Mouse (Mus musculus) spleen, adult 18-20 months (tissue): ENCODE data around the gene Sdhb.

Source experiments
- DNase-seq, 2 experiments: peaks; one replicate each; pipeline ENCODE4 v3.0.0; 2022; ENCODE audit warnings: mixed read lengths in 2 of 2

Gene Sdhb

DNA sequence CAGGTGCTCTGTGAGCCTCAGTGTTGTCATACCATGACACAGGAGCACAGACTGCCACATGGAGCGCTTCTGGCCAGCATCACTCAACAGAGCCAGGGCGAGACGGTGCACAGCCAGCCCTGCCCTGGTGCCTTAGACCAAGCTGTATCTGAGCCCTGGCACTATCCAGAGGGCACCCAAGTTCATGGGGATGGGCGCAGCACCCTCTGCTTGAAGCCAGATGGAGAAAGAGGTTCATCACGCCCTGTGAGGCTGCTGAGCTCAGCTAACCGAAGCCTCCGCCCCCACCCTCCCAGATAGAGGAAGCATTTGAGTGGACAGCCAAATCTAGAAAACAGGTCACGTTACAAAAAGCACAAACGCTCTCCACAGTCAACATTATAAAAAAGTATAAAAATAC, 55.3 kb downstream of the Sdhb start:
- no peak for DNase-seq

DNA sequence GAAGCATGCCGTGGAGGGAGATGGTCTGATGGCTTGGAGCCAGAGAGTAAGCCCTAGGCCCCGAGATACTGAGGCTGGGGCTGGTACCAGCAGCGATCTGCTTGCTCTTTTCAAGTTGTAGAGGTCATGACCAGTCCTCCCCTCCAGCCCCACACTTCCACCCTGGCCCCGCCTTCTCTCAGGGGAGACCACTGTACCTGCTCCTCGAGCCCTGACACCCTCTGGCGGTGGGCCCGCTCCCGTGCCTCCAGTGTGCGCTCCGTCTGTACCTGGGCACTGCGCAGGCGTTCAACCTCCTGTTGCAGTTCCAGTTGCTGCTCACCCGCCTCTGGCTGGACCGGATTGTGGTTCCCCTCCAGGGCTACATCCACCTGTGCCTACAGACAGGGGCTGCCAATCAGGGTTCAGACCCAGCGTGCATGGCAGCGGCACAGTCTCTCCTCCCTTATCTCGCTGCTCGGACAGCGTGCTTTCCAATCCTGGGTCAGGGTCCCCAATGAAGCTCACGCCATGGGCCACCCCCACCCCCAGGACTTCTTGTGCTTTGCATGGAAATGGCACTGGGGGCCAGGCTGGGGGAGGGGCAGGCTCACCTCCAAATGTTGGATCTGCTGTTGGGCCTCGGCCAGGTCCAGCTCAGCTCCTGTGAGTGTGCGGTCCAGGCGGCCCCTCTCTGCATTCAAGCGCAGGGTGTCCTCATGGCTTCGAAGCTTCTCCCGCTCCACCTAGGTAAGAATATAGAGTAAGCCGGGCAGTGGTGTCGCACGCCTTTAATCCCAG, 56.8 kb downstream of the Sdhb start:
- DNase-seq, result no peak

DNA sequence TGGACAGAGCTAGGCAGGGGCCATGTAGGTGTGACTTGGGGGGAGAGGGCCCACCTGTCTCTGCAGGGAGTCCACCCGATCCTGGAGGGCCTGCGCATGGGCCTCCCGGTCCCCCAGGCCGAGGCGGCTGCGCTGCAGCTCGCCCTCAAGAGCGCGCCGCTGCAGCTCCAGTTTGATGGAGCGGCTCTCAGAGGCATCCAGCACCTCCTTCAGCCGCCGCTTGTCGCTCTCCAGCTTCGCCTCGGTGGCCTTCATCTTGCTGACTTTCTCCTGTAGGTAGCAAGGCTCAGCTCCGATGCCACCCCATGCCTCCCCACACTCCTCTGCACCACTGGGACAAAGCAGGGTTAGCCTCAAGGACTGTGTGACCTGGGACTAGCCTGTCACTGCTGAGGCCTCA, 59.2 kb downstream of the Sdhb start:
- DNase-seq, result no peak

DNA sequence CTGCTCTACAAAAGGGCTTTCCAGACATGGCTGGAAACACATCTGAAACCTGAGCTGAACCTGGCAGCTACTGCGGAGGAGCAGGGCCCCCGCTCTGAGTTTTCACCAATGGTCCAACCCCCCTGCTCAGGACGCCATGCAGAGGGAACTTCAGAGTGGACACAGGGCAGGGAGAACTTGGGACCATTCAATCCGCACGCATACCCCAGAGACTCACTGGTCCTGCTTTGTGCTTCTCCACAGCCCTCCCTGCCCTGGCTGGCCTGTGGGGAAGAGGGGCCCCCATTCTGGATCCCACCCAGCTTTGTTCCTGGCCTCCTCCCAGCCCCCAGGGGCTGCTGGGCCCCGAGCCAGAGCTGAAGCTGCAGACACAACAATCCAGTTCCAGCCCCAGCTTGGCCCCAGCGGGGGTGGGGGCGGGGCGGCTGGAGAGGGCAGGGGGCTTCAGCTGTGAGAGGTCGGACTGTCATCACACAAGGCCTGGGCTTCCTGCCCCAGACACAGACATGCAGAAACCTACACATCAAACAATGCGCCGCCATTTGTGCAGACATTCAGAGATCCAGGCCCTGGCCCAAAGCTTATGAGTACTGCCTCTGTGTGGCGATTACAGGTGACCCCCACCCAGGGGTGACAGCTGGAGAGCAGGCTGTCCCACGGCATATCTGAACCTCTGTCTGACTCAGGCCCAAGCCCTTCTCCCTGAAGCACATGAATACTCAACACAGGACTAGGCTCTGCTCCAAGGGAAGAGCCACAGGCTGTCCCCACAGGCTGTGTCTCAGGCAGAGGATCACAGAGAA, 60.0 kb downstream of the Sdhb start:
- DNase-seq, result no peak

DNA sequence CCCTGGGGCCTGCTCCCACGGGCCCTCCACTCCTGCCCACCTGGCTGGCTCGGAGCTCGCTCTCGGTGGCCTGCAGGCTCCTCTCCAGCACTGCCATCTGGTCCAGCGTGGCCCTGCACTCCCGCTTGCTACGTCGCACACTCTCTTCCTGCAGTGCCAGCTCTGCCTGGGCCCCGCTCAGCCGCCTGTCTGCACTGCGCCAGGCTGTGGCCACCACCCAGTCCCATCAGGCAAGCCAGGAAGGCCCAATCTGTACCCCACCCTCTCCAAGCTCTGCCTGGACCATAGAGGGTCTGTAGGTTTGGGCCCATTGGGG, 60.6 kb downstream of the Sdhb start:
- DNase-seq, result no peak

DNA sequence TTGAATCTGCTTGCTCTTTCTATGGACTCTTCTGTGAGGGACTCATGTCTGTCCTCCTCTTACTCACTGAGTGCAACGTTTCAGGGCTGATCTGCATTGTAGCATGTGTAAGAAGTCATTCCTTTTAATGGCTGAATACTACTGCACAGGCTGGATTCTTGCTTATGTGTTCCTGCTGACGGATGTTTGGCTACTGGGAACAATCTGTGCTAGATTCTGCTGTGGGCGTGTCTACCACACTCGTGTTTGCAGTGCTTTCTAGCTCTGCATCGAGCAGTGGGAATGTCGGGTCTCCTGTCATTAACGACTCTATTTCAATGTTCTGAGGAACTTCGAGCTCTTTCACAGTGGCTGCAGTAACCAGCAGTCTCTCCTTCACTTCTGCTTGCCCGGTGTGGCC, 63.0 kb downstream of the Sdhb start:
- DNase-seq, result no peak

DNA sequence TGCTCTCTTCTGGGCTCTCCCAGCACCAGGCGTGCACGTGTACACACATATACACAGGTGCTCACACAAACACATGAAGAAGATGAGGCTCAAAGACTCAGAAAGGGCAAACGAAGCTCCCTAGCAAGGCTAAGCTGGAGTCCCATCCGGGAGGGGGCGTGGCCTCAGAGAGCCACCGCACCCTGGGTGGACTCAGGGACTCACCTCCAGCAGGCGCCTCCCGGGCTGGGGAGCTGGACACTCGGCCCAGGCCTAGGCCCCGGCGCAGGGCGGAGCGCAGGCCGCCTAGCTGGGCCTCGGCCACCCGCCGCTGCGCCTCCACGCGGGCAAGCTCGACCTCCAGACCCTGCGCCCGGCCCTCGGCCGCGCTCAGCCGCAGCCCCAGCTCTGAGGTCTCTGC, 64.0 kb downstream of the Sdhb start:
- DNase-seq, result no peak
